Mouse (Mus musculus) hindbrain, embryonic 14.5 days (tissue): Measurements from ENCODE around the gene Arf5. TPM values are rescaled to one million over a fixed set of nuclear protein-coding genes. Genes with fewer than 3 reads are reported as not detected.

Experiments
- ATAC-seq: fragments of 200-750 bp; cut with Nextera tagmentation; 2 replicates; pipeline ENCODE4 v1.8.0; 2017; ENCODE audit warnings: moderate number of reproducible peaks, mild to moderate bottlenecking, moderate TSS enrichment, moderate library complexity; ENCODE audit not compliant: low FRiP score
- DNase-seq: peaks from one replicate; pipeline ENCODE4 v3.0.0-alpha.2; 2015; ENCODE audit warnings: low spot score
- H3K27ac ChIP-seq: fragments of 300-500 bp; sonication (generic); 2 replicates; pipeline ENCODE4 v1.5.1; 2014; ENCODE audit warnings: mild to moderate bottlenecking, moderate library complexity
- H3K27me3 ChIP-seq: fragments of 300-500 bp; sonication (generic); 2 replicates; pipeline ENCODE4 v1.6.1; 2014; ENCODE audit warnings: mild to moderate bottlenecking, low read length, mixed read lengths; ENCODE audit not compliant: control insufficient read depth, insufficient read depth
- H3K36me3 ChIP-seq: fragments of 300-500 bp; sonication (generic); replicated peaks from 2 replicates; pipeline ENCODE4 v1.6.1; 2014; ENCODE audit not compliant: control insufficient read depth, insufficient read depth
- H3K4me1 ChIP-seq: fragments of 300-500 bp; sonication (generic); replicated peaks from 2 replicates; pipeline ENCODE4 v1.6.1; 2014; ENCODE audit warnings: antibody characterized with exemption, low read length, mixed read lengths; ENCODE audit not compliant: control insufficient read depth, insufficient read depth
- H3K4me2 ChIP-seq: fragments of 300-500 bp; sonication (generic); replicated peaks from 2 replicates; pipeline ENCODE4 v1.6.1; 2014; ENCODE audit warnings: mild to moderate bottlenecking, moderate library complexity
- H3K4me3 ChIP-seq: fragments of 300-500 bp; sonication (generic); replicated peaks from 2 replicates; pipeline ENCODE4 v1.5.1; 2014; ENCODE audit warnings: mild to moderate bottlenecking, low read length
- H3K9ac ChIP-seq: fragments of 300-500 bp; sonication (generic); 2 replicates; pipeline ENCODE4 v1.6.1; 2014
- H3K9me3 ChIP-seq: fragments of 300-500 bp; sonication (generic); 2 replicates; pipeline ENCODE4 v1.6.1; 2016; ENCODE audit warnings: low read length; ENCODE audit not compliant: control insufficient read depth
- WGBS: fragments of 180-500 bp; shearing (Covaris S2); extraction: QIAGEN DNeasy Blood & Tissue Kit; methylation state at CpG from one replicate; pipeline ENCODE4 v1.1.7; 2014; 5-methylcytosine and 5-hydroxymethylcytosine counted together
- polyA plus RNA-seq: library from polyadenylated mRNA; unstranded; fragments of >200 nt; fragmentation: Nextera tagmentation; extraction: Ambion mirVana; gene quantifications from 2 replicates; pipeline ENCODE4 v1.2.1, GENCODE M21; 2014

Gene Arf5
- polyA plus RNA-seq, 1 experiment from 2014 or later: 419 TPM

GRCm38 (mm10) chr6:28474839-28475238 is 51.5 kb downstream of the Arf5 start, which contains the start of gene Snd1:
Gene Snd1 (plus strand): TSS chr6:28475139.
- H3K9ac ChIP-seq: no peak within 1 kb of the TSS
- no peaks in the 10 kb centered on the region for H3K27me3 ChIP-seq
- H3K27ac ChIP-seq: no peak within 1 kb of the TSS
- DNase-seq (no peak), ATAC-seq (no peak)
- H3K4me2 ChIP-seq: no peak within 1 kb of the TSS
- no peaks in the 10 kb centered on the region for H3K36me3 ChIP-seq
- no peaks in the 10 kb centered on the region for H3K9me3 ChIP-seq
- no peak within 1 kb of the TSS for H3K4me3 ChIP-seq
- no peaks in the 10 kb centered on the region for H3K4me1 ChIP-seq
- 88% methylated on average over 5 of the region's 5 CpGs for WGBS

Other genes starting within 250 kb of the Arf5 start
- gene Zfp800, start 25.6 kb upstream of the Arf5 start, polyA plus RNA-seq: 22.4 and 23.0 TPM in 2 replicates
- gene Fscn3, start 4.2 kb downstream of the Arf5 start, polyA plus RNA-seq: not detected in 2 replicates
- gene Gcc1, start 4.8 kb downstream of the Arf5 start, polyA plus RNA-seq: 8.6 and 10.2 TPM in 2 replicates
- gene Pax4, start 25.8 kb downstream of the Arf5 start, polyA plus RNA-seq: not detected in 2 replicates
- gene Snd1, start 51.6 kb downstream of the Arf5 start, polyA plus RNA-seq: 79.1 and 81.6 TPM in 2 replicates